Mouse (Mus musculus): ENCODE data around the gene Cnnm3. TPM values are rescaled to one million over a fixed set of nuclear protein-coding genes. Genes with fewer than 3 reads are reported as not detected.

Cnnm3 gene
- polyA plus RNA-seq, 1 experiment from 2014 or later: 1.1 TPM

- peak overlapping the region; percentile 63 for H3K4me3 ChIP-seq (ENCODE audit: low read depth, low read length)
- 16% methylated on average over 8 of the region's 8 CpGs for WGBS (ENCODE audit: insufficient replicate concordance)
- peaks cover 7% of the 10 kb centered on the region for H3K4me1 ChIP-seq (ENCODE audit: control insufficient read depth, low read depth, low read length)
- peaks cover 64% of the 10 kb centered on the region for H3K27me3 ChIP-seq (ENCODE audit: control insufficient read depth, insufficient read depth, low read depth, low read length)
- H3K4me2 ChIP-seq (ENCODE audit: low read depth, low read length): peak overlapping the region; percentile 68
- no peaks in the 10 kb centered on the region; the same call in 1 of the 2 replicates for H3K36me3 ChIP-seq (ENCODE audit: control insufficient read depth, insufficient read depth)
- H3K27ac ChIP-seq (ENCODE audit: low read length): peak overlapping the region; percentile 73
- peak overlapping the region; percentile 57; the same call in 1 of the 2 replicates for H3K9ac ChIP-seq (ENCODE audit: low read depth, low read length)
- ATAC-seq (ENCODE audit: low read depth): no peak
- no peaks in the 10 kb centered on the region for H3K9me3 ChIP-seq (replicated peaks; ENCODE audit: control insufficient read depth, low read length)
Measured at GRCm38 (mm10) chr1:36555798-36556395, 44.2 kb downstream of the Cnnm3 start.

- Histone ChIP-seq H3K4me1 (ENCODE audit: control insufficient read depth, low read depth, low read length) (peaks cover 7% of the 10 kb centered on the region), H3K36me3 (ENCODE audit: control insufficient read depth, insufficient read depth) (no peaks in the 10 kb centered on the region; the same call in 1 of the 2 replicates), H3K27ac (ENCODE audit: low read length) (peak overlapping the region; percentile 73), H3K27me3 (ENCODE audit: control insufficient read depth, insufficient read depth, low read depth, low read length) (peaks cover 64% of the 10 kb centered on the region), H3K4me2 (ENCODE audit: low read depth, low read length) (peak overlapping the region; percentile 68), H3K9me3 (replicated peaks; ENCODE audit: control insufficient read depth, low read length) (no peaks in the 10 kb centered on the region), H3K9ac (ENCODE audit: low read depth, low read length) (peak overlapping the region; percentile 57), H3K4me3 (ENCODE audit: low read depth, low read length) (peak overlapping the region; percentile 63)
- WGBS (ENCODE audit: insufficient replicate concordance): under 1% methylated on average over 52 of the region's 52 CpGs
- peak; percentile 68 for ATAC-seq (ENCODE audit: low read depth)
Measured at GRCm38 (mm10) chr1:36556553-36557456, 45.1 kb downstream of the Cnnm3 start.

GRCm38 (mm10) chr1:36557457-36558011 lies 45.9 kb downstream of the Cnnm3 start:
- peak overlapping the region; percentile 63 for H3K4me3 ChIP-seq (ENCODE audit: low read depth, low read length)
- no peaks in the 10 kb centered on the region; the same call in 1 of the 2 replicates for H3K36me3 ChIP-seq (ENCODE audit: control insufficient read depth, insufficient read depth)
- under 1% methylated on average over 45 of the region's 48 CpGs for WGBS (ENCODE audit: insufficient replicate concordance)
- peaks cover 64% of the 10 kb centered on the region for H3K27me3 ChIP-seq (ENCODE audit: control insufficient read depth, insufficient read depth, low read depth, low read length)
- ATAC-seq (ENCODE audit: low read depth): peak; percentile 53
- H3K9me3 ChIP-seq (replicated peaks; ENCODE audit: control insufficient read depth, low read length): no peaks in the 10 kb centered on the region
- peak overlapping the region; percentile 66 for H3K27ac ChIP-seq (ENCODE audit: low read length)
- H3K4me2 ChIP-seq (ENCODE audit: low read depth, low read length): peak overlapping the region; percentile 68
- peak overlapping the region; percentile 57 for H3K9ac ChIP-seq (ENCODE audit: low read depth, low read length)
- peaks cover 7% of the 10 kb centered on the region for H3K4me1 ChIP-seq (ENCODE audit: control insufficient read depth, low read depth, low read length)

GRCm38 (mm10) chr1:36558031-36558993 lies 46.6 kb downstream of the Cnnm3 start, which contains the start of gene Sema4c:
Gene Sema4c (minus strand): TSS chr1:36558349.
- peak within 1 kb of the TSS; percentile 68 for H3K4me2 ChIP-seq (ENCODE audit: low read depth, low read length)
- H3K27ac ChIP-seq (ENCODE audit: low read length): peak within 1 kb of the TSS; percentile 66
- peak within 1 kb of the TSS; percentile 63 for H3K4me3 ChIP-seq (ENCODE audit: low read depth, low read length)
- peaks cover 64% of the 10 kb centered on the region for H3K27me3 ChIP-seq (ENCODE audit: control insufficient read depth, insufficient read depth, low read depth, low read length)
- 2% methylated on average over 69 of the region's 69 CpGs for WGBS (ENCODE audit: insufficient replicate concordance)
- peak; percentile 26 for ATAC-seq (ENCODE audit: low read depth)
- no peaks in the 10 kb centered on the region for H3K36me3 ChIP-seq (ENCODE audit: control insufficient read depth, insufficient read depth)
- peak within 1 kb of the TSS; percentile 57 for H3K9ac ChIP-seq (ENCODE audit: low read depth, low read length)
- H3K9me3 ChIP-seq (replicated peaks; ENCODE audit: control insufficient read depth, low read length): no peaks in the 10 kb centered on the region
- H3K4me1 ChIP-seq (ENCODE audit: control insufficient read depth, low read depth, low read length): peaks cover 7% of the 10 kb centered on the region

GRCm38 (mm10) chr1:36559256-36559655 lies 47.6 kb downstream of the Cnnm3 start:
- ATAC-seq (ENCODE audit: low read depth): no peak
- Histone ChIP-seq H3K4me3 (ENCODE audit: low read depth, low read length) (no peak overlapping the region), H3K4me1 (ENCODE audit: control insufficient read depth, low read depth, low read length) (peaks cover 7% of the 10 kb centered on the region), H3K36me3 (ENCODE audit: control insufficient read depth, insufficient read depth) (no peaks in the 10 kb centered on the region), H3K27ac (ENCODE audit: low read length) (no peak overlapping the region), H3K9me3 (replicated peaks; ENCODE audit: control insufficient read depth, low read length) (no peaks in the 10 kb centered on the region), H3K4me2 (ENCODE audit: low read depth, low read length) (no peak overlapping the region), H3K27me3 (ENCODE audit: control insufficient read depth, insufficient read depth, low read depth, low read length) (peaks cover 63% of the 10 kb centered on the region), H3K9ac (ENCODE audit: low read depth, low read length) (no peak overlapping the region)
- 20% methylated on average over 4 of the region's 4 CpGs for WGBS (ENCODE audit: insufficient replicate concordance)

GRCm38 (mm10) chr1:36559888-36560287 lies 48.2 kb downstream of the Cnnm3 start:
- Histone ChIP-seq H3K9ac (ENCODE audit: low read depth, low read length) (no peak overlapping the region), H3K36me3 (ENCODE audit: control insufficient read depth, insufficient read depth) (no peaks in the 10 kb centered on the region), H3K27ac (ENCODE audit: low read length) (no peak overlapping the region), H3K27me3 (ENCODE audit: control insufficient read depth, insufficient read depth, low read depth, low read length) (peaks cover 57% of the 10 kb centered on the region), H3K4me1 (ENCODE audit: control insufficient read depth, low read depth, low read length) (peaks cover 7% of the 10 kb centered on the region), H3K4me2 (ENCODE audit: low read depth, low read length) (no peak overlapping the region), H3K4me3 (ENCODE audit: low read depth, low read length) (no peak overlapping the region), H3K9me3 (replicated peaks; ENCODE audit: control insufficient read depth, low read length) (no peaks in the 10 kb centered on the region)
- no peak for ATAC-seq (ENCODE audit: low read depth)
- 30% methylated on average over 5 of the region's 5 CpGs for WGBS (ENCODE audit: insufficient replicate concordance)

GRCm38 (mm10) chr1:36560903-36561302 lies 49.2 kb downstream of the Cnnm3 start:
- Histone ChIP-seq H3K9me3 (replicated peaks; ENCODE audit: control insufficient read depth, low read length) (no peaks in the 10 kb centered on the region), H3K27me3 (ENCODE audit: control insufficient read depth, insufficient read depth, low read depth, low read length) (peaks cover 47% of the 10 kb centered on the region), H3K4me2 (ENCODE audit: low read depth, low read length) (no peak overlapping the region), H3K9ac (ENCODE audit: low read depth, low read length) (no peak overlapping the region), H3K36me3 (ENCODE audit: control insufficient read depth, insufficient read depth) (no peaks in the 10 kb centered on the region), H3K27ac (ENCODE audit: low read length) (no peak overlapping the region), H3K4me1 (ENCODE audit: control insufficient read depth, low read depth, low read length) (peaks cover 3% of the 10 kb centered on the region), H3K4me3 (ENCODE audit: low read depth, low read length) (no peak overlapping the region)
- WGBS (ENCODE audit: insufficient replicate concordance): 38% methylated on average over 6 of the region's 6 CpGs
- no peak for ATAC-seq (ENCODE audit: low read depth)

GRCm38 (mm10) chr1:36562388-36562787 lies 50.7 kb downstream of the Cnnm3 start:
- Histone ChIP-seq H3K27ac (ENCODE audit: low read length) (no peak overlapping the region), H3K9ac (ENCODE audit: low read depth, low read length) (no peak overlapping the region), H3K27me3 (ENCODE audit: control insufficient read depth, insufficient read depth, low read depth, low read length) (peaks cover 32% of the 10 kb centered on the region), H3K4me2 (ENCODE audit: low read depth, low read length) (no peak overlapping the region), H3K9me3 (replicated peaks; ENCODE audit: control insufficient read depth, low read length) (no peaks in the 10 kb centered on the region), H3K4me1 (ENCODE audit: control insufficient read depth, low read depth, low read length) (no peaks in the 10 kb centered on the region), H3K36me3 (ENCODE audit: control insufficient read depth, insufficient read depth) (no peaks in the 10 kb centered on the region), H3K4me3 (ENCODE audit: low read depth, low read length) (no peak overlapping the region)
- no peak for ATAC-seq (ENCODE audit: low read depth)
- WGBS (ENCODE audit: insufficient replicate concordance): 51% methylated on average over 4 of the region's 4 CpGs
